Mouse (Mus musculus) erythroblast, embryonic 14.5 days (primary cell): ENCODE measurements at regions not wholly inside any gene's neighbourhood (a gene's known extent, or its start where the extent isn't known, plus 50 kb on each side); places are given as distances from the start of the nearest gene placed in this dataset.

ENCODE experiments used
- GATA1 ChIP-seq: IDR thresholded peaks from 2 replicates; pipeline ENCODE4 v1.6.1; 2012; ENCODE audit warnings: low read length, inconsistent platforms, mixed read lengths
- TAL1 ChIP-seq: IDR thresholded peaks from 3 replicates; pipeline ENCODE4 v1.6.1; 2012; ENCODE audit warnings: low read length, inconsistent platforms, mixed read lengths

DNA sequence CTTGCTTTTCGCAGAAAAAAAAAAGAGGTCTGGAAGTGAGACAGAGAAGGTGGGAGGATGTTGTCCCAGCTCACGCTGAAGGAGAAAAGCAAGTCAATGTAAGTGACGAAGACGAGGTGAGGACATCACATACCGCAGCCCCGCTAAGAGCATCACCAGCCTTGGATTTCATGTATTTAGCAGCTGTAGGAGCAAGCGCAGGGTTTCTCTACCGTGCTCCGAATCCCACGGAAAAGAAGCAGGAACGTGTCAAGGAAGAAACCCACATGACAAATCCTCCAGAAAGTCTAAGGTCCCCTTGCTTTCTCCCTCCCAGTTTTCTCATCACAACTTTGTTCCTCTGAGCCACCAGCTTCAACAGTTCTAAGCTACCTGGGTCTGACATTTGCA, 174.3 kb upstream of the Lef1 start:
- no peak for TF ChIP-seq GATA1
- no peak for TF ChIP-seq TAL1
